Mouse (Mus musculus) granulocyte monocyte progenitor cell, adult 5-6 weeks (primary cell): ENCODE measurements around the gene Glt8d1. TPM values are rescaled to one million over a fixed set of nuclear protein-coding genes. Genes with fewer than 3 reads are reported as not detected.

Experiments
- ATAC-seq: replicated peaks from 2 replicates; pipeline ENCODE4 v1.8.0; 2016; ENCODE audit warnings: mild to moderate bottlenecking, moderate TSS enrichment, inconsistent platforms; ENCODE audit not compliant: poor library complexity, severe bottlenecking
- total RNA-seq, 2 experiments: library from RNA; stranded (forward) in 1 of 2; stranded (reverse) in 1 of 2; fragments of 200-712, 200-1000 nt in 1 of 2; fragments of >200 nt in 1 of 2; fragmentation: Nextera tagmentation in 1 of 2; gene quantifications; 2 replicates each; pipeline ENCODE4 v1.2.3; 2014 to 2017

The Glt8d1 gene
- 28.8 and 35.9 TPM in 2 replicates for total RNA-seq (2014; fragmentation: Nextera tagmentation)
- 29.4 and 35.0 TPM in 2 replicates for total RNA-seq (2017)

DNA sequence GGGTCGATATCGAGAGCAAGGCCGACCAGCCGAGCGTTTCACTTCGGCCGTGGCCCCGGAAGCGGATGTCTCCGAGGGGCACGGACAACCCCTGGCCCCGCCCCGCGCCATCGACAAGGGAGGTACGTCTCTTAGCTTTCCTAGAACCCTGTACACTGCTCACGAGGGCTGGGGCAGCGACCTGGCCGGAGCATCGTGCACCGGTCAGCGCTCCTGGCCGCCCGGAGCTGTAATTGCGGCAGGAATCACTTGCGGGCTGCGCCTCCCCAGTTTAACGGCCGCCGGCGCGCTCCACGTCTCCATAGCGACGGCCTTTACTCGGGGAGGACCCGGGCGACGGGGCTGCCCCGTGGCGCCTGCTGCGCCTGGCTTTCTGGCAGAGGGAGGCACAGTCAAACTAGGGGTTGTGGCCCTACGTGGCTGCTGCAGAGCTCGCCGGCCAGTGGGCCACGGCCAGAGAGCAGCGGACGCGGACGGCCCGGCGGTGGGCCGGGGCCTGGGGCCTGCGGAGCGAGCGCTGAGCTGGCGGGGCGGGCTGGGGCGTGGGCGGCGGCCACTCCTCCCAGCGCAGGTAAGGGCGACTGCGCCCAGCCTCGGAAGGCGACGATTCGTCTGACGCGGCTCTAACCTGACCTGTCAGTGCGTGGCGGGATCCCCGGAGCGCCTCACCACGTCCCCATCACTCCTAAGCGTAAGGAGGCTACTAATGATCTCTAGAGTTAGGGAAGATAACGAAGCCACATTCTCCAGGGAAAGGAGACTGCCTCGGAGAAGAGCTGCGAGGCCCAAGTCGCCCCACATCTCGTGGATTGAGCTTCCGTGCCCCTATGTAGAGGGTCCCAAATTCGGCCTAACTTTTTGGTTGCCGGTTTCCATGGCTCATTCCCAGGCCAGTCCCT, at the start of gene Glt8d1, which contains the start of gene Spcs1:
Gene Glt8d1, plus strand, starts transcription at position 94 of the 899 bp plus-strand sequence.
Gene Spcs1, minus strand, starts transcription at position 366 of the 899 bp plus-strand sequence.
- ATAC-seq = peak; percentile 88

DNA sequence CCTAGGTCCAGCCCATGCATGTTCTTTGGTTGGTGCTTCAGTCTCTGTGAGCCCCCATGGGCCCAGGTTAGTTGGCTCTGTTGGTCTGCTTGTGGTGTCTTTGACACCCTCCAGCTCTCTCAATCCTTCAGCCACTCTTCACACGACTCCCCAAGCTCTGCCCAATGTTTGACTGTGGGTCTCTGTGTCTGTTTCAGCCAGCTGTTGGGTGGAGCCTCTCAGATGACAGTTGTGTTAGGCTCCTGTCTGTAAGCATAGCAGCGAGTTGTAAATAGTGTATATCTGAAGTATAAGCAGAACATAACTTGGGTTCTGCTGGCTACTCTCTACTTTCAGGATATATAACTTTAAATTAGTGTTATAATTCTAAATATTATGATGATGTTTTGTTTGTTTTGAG, 42.7 kb upstream of the Glt8d1 start:
- no peak for ATAC-seq

DNA sequence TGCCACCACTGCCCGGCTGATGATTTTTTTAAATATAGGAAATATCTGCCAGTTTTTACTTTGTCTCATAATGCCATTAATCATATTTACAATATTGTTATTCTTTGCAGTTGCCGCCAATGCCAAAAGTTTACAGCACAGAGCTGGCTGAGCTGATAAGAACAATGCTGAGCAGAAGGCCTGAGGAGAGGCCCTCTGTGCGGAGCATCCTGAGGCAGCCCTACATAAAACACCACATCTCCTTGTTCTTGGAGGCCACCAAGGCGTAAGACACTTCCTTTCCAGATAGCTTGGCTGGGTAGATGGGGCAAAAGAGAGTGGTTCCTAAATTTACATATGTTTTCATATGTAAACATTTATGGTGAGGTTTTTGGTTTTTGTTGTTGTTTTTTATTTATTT, 42.2 kb upstream of the Glt8d1 start:
- no peak for ATAC-seq

DNA sequence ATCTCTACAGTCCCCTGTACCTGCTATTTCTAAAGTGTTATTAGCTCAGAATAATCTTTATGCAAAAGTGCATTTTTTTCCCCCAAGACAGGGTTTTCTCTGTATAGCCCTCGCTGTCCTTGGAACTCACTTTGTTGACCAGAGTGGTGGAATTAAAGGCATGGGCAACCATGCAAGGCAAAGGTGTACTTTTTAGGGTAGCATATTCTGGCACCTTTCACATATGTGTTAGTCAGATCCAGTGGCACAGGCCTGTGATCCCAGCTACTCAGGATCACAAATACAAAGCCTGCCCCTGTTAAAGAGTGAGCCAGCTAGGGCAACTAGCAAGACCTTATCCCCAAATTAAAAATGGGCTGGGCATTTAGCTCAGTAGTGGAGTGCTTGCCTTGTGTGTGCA, 40.8 kb upstream of the Glt8d1 start:
- no peak for ATAC-seq

DNA sequence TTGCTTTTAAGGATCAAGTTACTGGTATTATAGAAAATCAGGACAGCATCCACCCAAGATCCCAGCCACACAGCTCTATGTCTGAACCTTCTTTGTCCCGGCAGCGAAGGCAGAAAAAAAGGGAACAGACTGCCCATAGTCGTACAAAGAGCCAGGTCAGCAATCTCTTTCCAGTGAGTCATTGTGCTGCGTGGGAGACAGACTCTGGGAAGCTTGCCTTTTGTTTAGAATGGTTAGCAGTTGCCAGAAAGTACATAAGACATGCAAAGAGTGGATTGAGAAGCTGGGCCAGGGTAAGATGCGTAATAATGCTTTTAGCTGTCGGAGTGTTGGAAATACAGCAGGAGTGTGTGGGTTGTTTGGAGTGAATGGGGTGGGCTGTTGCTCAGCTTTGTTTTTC, 27.0 kb upstream of the Glt8d1 start:
- ATAC-seq = no peak

DNA sequence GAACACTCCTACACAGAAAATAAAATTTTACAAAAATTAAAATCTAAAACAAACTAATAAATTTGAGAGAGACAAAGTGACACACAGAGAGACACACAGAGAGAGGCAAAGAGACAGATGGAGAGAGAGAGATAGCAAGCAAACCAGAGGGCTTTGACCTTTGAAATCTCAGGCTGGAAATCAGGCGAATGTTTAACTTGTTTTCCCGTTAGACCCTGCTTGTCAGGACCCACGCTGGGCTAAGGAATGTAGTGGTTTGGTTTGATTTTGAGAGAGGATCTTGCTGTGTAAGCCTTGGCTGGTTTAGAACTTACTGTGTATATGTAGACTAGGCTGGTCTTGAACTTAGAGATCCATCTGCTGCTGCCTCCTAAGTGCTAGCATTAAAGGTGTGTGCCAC, 25.0 kb upstream of the Glt8d1 start:
- no peak for ATAC-seq

DNA sequence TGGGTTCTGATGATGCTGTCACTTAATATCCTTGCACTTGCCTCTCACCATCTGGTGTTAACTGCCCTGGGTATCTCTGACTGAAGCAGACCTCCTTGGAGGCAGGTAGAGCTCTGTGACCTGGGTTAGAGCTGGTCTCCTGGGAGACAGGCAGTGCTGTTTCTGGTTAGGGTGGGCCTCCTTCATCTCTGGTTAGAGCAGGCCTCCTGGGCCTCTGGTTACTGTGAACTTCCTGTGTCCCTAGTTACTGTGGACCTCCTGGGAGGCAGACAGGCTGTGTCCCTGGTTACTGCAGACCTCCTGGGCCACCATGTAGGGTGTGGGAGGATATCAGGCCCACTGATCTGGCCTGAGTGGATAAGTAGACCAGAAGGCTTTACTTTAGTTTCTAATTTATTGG, 4.8 kb upstream of the Glt8d1 start:
- no peak for ATAC-seq

DNA sequence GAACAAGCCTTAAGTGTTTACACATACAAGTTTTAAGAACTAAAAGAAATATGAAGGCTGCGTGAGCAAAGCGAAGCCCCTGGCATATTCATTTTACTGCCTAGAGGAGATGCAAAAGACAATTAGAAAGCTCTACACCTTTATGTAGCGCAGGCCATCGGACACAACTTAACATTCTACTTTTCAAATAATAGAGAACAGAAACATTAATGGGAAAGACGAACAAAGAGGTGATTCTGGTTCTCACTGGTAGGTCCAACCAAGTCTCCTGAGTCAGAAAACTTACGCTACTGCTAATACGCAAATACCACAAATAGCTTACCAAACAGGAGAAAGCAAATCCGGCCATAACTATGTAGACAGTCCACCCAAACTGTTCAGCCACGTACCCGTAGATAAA, 844 bp upstream of the Glt8d1 start:
- no peak for ATAC-seq

DNA sequence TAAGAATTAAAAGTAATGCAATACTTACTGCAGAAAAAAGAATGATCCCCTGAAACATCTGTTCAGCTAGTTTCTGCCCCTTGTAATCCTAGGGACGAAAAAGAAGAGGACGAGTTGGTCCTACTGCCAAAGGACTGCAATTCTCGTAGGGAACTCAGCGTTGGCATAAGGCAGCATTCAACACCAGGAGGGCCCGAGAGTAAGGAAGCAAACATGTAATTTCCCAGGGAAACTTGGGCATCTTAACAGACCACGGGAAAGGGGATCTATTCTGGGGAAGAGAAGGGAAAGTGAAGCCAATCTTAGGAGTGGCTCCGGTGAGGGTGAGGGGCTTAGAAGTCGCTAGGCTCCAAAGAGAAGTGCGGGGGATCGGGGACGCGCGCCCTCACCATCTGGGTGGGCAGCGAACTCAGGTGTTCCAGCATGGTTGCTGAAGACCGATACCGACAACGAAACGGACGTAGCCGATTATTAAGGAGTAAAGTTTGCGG, 339 bp upstream of the Glt8d1 start:
- ATAC-seq = peak; percentile 21

DNA sequence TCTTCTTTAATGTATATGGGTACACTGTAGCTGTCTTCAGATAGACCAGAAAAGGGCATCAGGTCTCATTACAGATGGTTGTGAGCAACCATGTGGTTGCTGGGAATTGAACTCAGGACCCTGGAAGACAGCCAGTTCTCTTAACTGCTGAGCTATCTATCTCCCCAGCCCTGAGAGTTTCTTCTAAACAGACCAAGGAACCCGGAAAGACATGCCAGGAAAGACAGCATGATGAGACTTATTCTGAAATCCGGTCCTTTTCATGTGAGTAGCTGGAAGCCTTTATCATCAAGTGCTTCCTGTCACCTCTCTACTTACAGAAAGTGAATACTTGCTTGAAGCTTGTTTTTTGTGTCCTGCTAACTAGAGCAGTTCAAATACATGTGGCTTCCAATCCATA, 3.3 kb downstream of the Glt8d1 start:
- ATAC-seq = no peak

DNA sequence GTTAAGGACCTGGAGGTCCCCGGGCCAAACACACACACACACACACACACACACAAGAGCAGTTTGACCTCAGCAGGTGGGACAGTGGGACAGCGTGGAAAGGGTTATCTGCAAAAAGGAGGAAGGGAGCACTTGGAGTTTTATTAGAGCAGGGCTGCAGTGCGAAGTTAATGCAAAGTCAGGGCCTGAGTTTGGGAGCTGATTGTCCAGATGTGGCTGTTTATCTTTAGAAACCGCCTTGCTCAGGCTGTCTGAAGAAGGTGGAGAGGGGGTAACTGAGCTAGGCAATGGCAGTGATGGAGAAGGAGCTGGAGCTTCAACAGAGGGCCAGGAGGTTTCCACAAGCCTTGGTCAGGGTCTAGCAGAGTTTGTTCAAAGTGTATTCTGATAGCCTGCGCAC, 5.6 kb downstream of the Glt8d1 start:
- no peak for ATAC-seq

DNA sequence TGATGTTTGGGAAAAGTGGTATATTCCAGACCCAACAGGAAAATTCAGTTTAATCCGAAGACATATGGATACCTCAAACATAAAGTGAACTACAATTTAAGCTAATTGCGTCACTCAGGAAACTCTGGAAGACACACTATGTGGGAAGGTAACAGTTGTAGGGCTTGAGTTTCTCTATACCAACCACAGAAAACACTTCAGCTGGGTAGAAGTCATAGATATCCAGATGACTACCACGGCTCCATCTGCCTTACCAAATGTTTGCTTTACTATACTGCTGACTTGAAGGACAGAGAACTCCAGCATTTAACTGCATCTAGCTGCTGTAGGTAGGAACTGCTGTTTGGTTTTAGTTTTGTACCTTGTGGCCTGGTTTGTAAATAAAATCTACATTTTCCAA, 10.4 kb downstream of the Glt8d1 start:
- no peak for ATAC-seq

DNA sequence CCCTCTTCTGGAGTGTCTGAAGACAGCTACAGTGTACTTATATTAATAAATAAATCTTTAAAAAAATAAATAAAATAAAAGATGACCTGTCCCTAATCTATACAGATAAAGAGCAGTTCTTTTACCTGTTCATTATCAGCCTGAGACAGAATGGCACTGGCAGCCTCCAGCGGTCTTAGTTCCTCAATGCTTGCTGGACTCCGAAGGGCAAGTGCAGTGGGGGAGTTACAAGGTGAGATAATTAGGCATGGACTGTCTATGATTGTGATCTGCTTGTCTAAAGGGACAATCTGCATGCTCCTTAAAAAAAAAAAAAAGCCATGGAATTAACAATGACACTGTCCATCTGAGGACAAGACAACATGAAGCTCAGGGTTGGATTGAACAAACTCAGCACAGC, 12.7 kb downstream of the Glt8d1 start:
- no peak for ATAC-seq

DNA sequence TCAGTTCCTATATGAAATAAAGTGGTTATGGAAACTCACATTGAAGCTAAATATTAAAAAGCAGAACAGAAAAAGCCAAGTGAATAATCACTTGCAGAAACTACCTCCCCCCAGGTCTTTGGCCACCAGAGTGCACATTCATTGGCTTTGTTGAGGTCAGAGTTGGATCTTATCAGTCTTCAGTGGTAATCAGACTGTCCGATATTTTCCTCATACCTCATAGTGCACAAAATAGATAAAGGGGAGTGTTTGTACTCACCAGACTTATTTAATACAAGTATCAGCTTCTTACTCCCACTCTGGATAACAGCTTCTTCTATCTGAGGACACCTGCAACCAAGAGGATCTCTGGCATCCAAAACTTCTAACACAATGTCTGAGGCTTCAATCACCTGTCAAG, 14.9 kb downstream of the Glt8d1 start:
- ATAC-seq = no peak

DNA sequence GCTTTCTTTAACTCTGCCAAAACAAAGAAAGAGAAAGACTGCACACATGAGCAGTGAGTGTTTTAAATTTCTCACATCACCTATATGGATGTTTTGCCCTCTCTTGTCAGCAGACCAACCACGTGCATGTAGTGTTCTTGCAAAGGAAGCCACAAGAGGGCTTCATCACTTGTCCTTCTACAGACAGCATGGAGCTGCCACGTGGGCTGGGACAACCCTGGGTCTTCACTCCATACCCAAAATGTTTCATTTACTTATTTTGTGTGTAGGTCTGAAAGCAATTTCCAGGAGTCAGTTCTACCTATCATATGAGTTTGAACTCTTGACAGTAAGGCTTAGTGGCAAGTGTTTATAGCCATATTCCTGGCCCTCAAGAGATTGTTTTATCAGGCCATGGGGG, 16.7 kb downstream of the Glt8d1 start:
- ATAC-seq = peak; percentile 58

DNA sequence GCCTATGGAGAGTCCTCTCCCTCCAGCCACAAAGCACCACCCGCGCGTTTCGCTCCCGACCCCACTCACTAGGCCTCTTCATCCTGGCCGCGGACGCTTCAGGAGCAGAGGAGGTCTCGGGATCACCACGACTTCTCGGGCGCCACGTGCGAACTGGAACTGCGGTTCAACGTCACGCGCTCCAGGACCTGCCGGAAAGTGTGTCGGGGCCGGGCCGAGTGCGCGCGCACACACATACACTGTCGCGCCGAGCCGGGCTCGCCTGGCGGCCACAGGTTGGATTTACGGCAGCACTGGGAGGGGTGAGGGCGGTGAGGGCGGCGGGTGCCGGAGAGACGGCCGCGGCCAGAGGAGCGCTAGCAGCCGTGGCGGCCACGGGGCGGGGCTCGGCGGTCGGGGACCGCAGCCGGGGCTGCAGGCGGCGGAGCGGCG, 17.7 kb downstream of the Glt8d1 start, which contains the start of the genes Pbrm1 and Gnl3:
Gene Pbrm1, plus strand, starts transcription at position 279 of the 432 bp plus-strand sequence.
Gene Gnl3, minus strand, starts transcription at position 293 of the 432 bp plus-strand sequence.
- peak; percentile 89 for ATAC-seq

DNA sequence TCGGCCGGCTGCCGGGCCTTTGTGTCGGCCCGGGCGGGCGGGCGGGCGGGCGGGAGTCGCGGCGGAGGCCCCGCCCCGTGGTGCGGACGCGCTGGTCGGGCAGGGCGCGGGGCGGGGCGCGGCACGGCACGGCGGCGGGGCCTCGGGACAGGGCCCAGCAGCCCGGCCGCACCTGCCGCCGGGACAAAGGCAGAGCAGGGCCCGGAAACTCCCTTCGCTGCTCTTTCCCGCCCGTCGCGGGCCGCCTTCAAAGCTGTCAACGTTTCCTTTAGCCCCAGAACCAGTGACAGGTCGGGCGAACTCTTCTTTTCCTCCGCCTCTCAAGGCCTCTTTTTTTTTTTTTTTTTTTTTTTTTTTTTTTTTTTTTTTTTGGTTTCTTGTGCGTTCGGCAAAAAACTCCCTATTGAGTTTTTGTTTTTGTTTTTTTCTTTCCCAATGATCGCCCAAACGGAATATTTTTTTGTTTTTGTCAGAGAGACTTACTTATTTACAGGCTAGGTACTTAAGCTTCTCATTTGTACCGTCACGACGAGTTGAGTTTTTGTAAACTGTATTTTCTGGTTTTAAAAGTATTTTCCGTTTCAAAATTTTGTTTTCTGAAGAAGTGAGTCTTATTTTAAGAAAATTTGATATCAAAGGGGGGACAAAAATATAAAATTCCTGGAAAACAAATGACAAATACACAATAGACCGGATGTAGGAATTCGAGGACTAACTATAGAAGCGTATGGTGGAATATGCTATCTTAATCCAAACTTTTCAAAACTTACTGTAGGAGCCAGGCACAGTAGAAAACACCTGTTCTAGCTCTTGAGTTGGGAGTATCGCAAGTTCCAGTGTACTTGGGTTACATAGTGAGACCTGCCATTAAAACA, 18.4 kb downstream of the Glt8d1 start:
- ATAC-seq = peak; percentile 63

DNA sequence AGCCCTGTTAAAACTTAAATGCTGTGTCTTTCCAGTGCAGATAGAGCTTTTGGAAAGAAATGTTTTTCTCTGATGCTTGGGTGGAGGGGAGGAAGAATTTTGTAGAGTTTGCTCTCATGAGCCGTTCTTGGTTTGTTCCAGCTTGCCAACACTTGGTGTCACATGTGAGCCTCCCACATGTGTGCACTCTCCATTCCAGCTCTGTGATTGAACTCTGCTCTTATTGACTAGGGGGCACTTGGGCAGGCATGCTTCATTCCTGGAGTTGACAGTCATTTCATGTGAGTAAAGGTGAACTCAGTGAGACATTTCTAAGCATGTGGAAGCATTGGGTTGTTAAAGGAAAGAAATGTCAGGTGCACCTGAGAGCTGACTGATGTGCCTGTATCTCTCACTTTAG, 21.4 kb downstream of the Glt8d1 start:
- ATAC-seq = no peak

DNA sequence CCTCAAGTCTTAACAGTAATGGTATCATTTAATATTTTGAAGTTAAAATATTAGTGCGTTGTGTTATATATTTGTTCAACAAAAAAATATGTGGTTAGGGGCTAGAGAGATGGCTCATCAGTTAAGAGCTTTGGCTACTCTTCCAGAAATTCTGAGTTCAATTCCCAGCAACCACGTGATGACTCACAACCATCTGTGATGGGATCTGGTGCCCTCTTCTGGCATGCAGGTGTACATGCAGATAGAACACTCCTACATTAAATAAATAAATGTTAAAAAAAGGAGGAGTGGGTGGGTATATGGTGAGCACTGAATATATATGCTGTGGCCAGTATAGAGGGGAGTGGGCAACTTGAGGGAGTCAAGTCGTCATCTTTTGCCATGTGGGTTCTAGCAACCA, 24.6 kb downstream of the Glt8d1 start:
- ATAC-seq = no peak

DNA sequence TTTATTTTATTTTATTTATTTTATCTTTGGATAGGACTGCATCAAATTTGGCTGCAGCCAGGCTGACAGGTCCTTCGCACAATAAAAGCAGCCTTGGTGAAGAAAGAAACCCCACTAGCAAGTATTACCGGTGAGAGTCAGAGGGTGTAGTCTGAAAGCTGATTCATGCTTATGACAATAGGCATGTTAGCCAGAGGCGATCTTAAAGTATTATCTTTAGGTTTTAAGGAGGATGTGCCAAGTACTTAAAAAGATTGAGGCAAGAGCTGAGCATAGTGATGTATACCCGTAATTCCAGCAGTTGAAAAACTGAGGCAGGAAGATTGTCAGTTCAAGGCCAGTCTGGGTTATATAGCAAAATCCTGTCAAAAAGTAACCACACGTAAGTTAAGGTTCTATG, 44.1 kb downstream of the Glt8d1 start:
- ATAC-seq = no peak

DNA sequence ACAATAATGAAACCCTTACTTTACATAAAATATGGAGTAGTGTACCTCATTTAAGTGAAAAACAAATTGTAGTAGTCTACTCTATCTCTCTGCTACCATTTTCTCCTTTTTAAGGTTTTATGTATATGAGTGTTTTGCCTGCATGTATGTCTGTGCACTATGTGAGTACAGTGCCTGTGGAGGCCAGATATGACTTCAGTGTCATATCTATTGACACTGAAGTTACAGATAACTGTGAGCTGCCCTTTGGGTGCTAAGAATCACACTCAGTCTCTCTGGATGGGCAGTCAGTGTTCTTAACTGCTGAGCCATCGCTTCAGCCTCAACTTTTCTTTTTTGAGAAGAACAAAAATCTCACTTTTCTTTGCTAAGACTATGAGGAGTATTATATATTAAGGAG, 44.6 kb downstream of the Glt8d1 start:
- no peak for ATAC-seq
